Mouse (Mus musculus): ENCODE data around the gene Gm20792. TPM values are rescaled to one million over a fixed set of nuclear protein-coding genes. Genes with fewer than 3 reads are reported as not detected.
"Not testable (repeated sequence)": the region's sequence is repeated elsewhere in the genome, so short reads cannot be mapped to it uniquely, and the experiment has no call there.

Gene Gm20792
- total RNA-seq (2015) (not detected in 2 replicates), total RNA-seq (2017) (not detected in 2 replicates)

DNA sequence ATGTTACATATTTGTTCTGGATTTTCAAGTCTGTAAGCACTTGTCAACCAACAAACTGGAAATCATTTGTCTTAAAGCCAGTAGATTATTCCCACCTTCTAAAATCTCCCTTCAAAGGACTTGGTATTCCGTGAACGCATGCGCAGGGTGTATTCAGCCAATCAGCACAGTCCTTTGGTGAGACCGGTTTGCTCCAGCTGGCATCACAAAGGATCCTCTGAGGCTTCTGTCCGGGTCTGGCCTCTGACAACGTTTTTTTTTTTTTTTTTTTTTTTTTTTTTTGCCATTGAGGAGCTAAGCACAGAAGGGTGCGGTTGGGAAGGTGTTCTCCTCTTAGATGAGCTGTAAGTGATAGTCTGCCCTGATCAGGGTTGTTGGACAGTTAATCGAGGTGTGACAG lies at the start of gene Gm20792:
Gene Gm20792, plus strand, starts transcription at position 301 of the 400 bp plus-strand sequence.
- not testable (repeated sequence) for ATAC-seq (ENCODE audit: poor library complexity, severe bottlenecking)

Measured in megakaryocyte, adult 5-6 weeks (primary cell).